Mouse (Mus musculus) cortical plate, adult 2 months (tissue): ENCODE data around the gene Dync1h1.

ENCODE experiments used
- CTCF ChIP-seq: fragments of 200-500 bp; IDR thresholded peaks from 2 replicates; pipeline ENCODE4 v1.5.1; 2011; ENCODE audit warnings: mild to moderate bottlenecking, control low read depth, low read length; ENCODE audit not compliant: insufficient read depth; ENCODE audit errors: extremely low read depth
- POLR2A ChIP-seq: fragments of 200-500 bp; IDR thresholded peaks from 2 replicates; pipeline ENCODE4 v1.6.1; 2011; ENCODE audit warnings: mild to moderate bottlenecking, low read length, control low read depth; ENCODE audit not compliant: insufficient read depth; ENCODE audit errors: extremely low read depth

DNA sequence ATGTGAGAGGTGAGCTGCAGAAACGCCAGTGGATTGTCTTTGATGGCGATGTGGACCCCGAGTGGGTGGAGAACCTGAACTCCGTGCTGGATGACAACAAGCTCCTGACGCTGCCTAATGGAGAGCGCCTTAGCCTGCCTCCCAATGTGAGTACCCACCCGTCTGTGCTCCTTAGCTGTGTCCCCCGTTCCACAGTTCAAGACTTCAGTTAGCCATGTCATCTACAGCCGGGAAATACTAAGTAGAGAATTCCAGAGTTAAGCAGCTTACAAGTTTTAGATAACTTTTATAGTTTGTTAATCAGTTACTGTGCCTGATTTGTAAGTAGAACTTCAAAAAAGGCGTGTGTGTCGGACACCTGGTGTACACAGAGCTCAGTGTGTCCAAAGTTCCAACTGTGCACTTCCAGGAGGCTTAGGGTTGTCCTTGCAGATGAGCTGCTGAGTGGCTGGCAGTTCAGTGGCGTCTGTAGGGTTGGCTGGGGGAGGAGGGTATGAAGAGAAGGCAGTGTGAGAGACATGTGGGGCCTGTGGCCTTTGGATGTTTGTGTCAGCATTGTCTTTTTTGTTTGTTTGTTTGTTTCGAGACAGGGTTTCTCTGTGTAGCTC lies 36.4 kb downstream of the Dync1h1 start:
- TF ChIP-seq CTCF (no peak), POLR2A (no peak)
